Comparison of ENCODE assay signal across 8 mouse cellular contexts in the genomic region with DNA sequence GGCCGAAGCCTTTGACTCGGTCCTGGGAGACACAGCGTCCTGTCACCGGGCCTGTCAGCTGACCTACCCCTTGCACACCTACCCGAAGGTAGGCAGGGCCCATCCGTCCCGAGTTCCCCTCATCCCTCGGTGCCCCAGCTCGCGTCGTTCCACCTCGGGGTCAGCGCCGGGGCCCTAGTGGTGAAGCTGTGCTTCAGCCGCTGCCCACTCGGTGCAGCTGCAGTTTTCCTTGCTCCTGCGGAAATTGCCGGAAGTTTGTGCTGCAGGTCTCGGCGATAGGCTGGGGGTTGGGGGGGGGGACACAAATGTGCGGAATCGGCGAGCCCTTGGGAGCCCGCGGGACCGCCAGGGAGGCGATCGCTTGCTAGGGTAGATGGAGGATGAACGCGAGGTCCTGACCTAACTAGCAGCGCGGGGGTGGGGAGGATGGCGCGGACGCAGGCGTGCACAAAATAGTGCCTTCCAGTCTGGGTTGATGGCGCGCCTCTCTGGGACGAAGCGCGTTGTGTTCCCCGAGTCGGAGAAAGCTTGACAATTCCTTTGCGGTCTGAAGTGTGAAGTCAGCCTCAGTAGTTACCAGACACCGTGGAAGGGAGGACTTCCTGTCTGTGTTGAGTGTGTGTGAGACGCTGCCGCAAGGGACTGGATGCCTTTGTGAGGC. TPM values are rescaled to one million over a fixed set of nuclear protein-coding genes. Genes with fewer than 3 reads are reported as not detected.
DNase-seq lines count a peak whose midpoint lies in the region; ATAC-seq lines count a peak whose summit lies in the region.

A gene (minus strand): TSS at position 287 of the 661 bp plus-strand sequence.

- peak within 1 kb of the TSS; percentile 99 for H3K27ac ChIP-seq in hindbrain, embryonic 13.5 days

- peak; percentile 57 for DNase-seq in MN1 (ENCODE audit: low spot score)
- DNase-seq in cerebellum, adult 8-10 months: peak; percentile 51
- peak; percentile 33 for DNase-seq in left cerebral cortex, adult 11 months (ENCODE audit: low spot score)
- peak; percentile 62 for DNase-seq in lung, postnatal 36 days
- DNase-seq in retina, embryonic 14.5 days (ENCODE audit: low spot score): peak; percentile 45
- peak; percentile 27 to 48 for DNase-seq in urinary bladder, adult 18-20 months (ENCODE audit: low spot score in 2 of 2)

- no peaks in the 10 kb centered on the region for H3K9me3 ChIP-seq in hindbrain, embryonic 13.5 days

- H3K4me2 ChIP-seq in hindbrain, embryonic 13.5 days: peak within 1 kb of the TSS; percentile 79

- peak within 1 kb of the TSS; percentile 99 for H3K4me3 ChIP-seq in hindbrain, embryonic 13.5 days

- H3K9ac ChIP-seq in hindbrain, embryonic 13.5 days: peak within 1 kb of the TSS; percentile 97

- no peaks in the 10 kb centered on the region for H3K27me3 ChIP-seq in hindbrain, embryonic 13.5 days

- peaks cover 14% of the 10 kb centered on the region for H3K36me3 ChIP-seq in hindbrain, embryonic 13.5 days

- peaks cover 56% of the 10 kb centered on the region for H3K4me1 ChIP-seq in hindbrain, embryonic 13.5 days (replicated peaks)

- WGBS in hindbrain, embryonic 13.5 days: under 1% methylated on average over 47 of the region's 47 CpGs

- ATAC-seq in frontal cortex, adult (ENCODE audit: low TSS enrichment): peak; percentile 38
- ATAC-seq in hindbrain, embryonic 13.5 days (ENCODE audit: low FRiP score): peak; percentile 82

RNA-seq across cellular contexts. Expression of the gene that starts here (rescaled TPM):
- 25.2 and 26.1 TPM in 2 replicates for polyA plus RNA-seq in hindbrain, embryonic 13.5 days (2015; fragmentation: Nextera tagmentation; extraction: Ambion mirVana)

Comparison
In these comparisons a context has a peak if more than half of its experiments do, and no peak if none do; other contexts are left out.
1. Peak in every context shown above with its lines: DNase-seq, ATAC-seq, H3K4me3 ChIP-seq and H3K27ac ChIP-seq.